Mouse (Mus musculus): ENCODE measurements at regions not wholly inside any gene's neighbourhood (a gene's known extent, or its start where the extent isn't known, plus 50 kb on each side); places are given as distances from the start of the nearest gene placed in this dataset.

GRCm38 (mm10) chr2:75510223-75510622, 148.8 kb upstream of the Hnrnpa3 start:
- intact Hi-C loops (cut with DNase I) = no loop called here
- DNase-seq (ENCODE audit: low spot score) = no peak

DNA sequence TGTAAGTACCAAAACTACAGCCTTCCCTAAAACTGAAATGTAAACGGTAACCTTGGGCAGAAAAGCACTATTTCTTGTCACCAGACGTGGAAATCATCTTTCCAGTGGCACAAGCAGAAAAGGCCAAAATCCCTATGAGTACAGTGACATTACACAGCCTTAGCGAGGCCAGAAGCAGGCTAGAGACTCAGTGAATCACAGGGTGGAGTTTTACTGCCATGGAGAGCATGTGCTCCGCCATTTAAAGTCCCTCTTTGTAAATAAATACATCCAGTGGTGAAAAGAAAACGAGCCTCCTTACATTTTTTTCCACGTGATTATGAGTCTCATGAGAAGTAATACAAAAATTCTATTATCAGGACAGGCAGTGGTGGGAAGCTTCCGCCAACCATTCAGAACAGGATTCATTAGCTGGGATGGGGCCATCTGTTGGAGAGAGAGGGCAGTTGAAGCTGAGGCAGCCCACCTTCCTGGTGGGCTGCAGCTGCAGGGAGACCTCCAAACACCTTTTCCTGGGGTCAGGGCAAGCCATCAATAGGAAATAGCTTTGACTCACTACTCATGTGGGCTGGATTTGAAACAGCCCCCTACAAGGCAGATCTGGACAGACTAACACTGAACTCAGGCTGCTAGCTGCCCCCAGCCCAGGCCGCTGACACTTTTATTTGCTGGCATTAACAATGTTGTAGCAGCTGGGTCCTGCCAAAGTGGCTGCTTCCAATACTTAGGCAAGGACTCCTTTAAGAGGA, 146.5 kb upstream of the Hnrnpa3 start:
- DNase-seq (ENCODE audit: low spot score) = no peak
- intact Hi-C loops (cut with DNase I) = no loop called here

GRCm38 (mm10) chr2:75514171-75514570, 144.9 kb upstream of the Hnrnpa3 start:
- DNase-seq (ENCODE audit: low spot score) = no peak
- intact Hi-C loops (cut with DNase I) = no loop called here

- intact Hi-C loops (cut with DNase I) = no loop called here
- DNase-seq (ENCODE audit: low spot score) = no peak
These were observed 142.8 kb upstream of the Hnrnpa3 start for GRCm38 (mm10) chr2:75516223-75516622.

GRCm38 (mm10) chr2:75517096-75517495, 142.0 kb upstream of the Hnrnpa3 start:
- intact Hi-C loops (cut with DNase I) = no loop called here
- no peak for DNase-seq (ENCODE audit: low spot score)

GRCm38 (mm10) chr2:75518607-75519006, 140.5 kb upstream of the Hnrnpa3 start:
- DNase-seq (ENCODE audit: low spot score) = no peak
- intact Hi-C loops (cut with DNase I) = no loop called here

DNA sequence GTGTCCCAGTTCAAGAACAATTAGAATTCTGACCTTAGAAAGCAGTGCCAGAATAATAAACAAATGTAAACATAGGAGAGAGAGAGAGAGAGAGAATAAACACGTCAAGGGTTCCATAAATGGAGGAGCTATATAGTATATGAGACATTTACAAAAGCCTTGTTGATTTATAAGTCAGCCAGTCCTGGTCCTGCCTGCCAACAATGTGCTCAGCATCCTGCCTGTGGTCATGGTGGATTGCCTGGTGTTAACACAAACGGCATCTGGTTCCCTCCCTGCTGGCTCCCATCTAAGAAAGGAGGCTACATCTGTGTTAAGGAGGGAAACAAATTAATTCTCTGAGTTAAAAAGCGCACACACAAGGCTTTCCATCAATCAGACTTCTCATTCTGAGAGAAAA, 133.5 kb upstream of the Hnrnpa3 start:
- intact Hi-C loops (cut with DNase I) = no loop called here
- no peak for DNase-seq (ENCODE audit: low spot score)

- intact Hi-C loops (cut with DNase I) = no loop called here
- DNase-seq (ENCODE audit: low spot score) = no peak
These were observed 130.4 kb upstream of the Hnrnpa3 start for GRCm38 (mm10) chr2:75528706-75529105.

GRCm38 (mm10) chr2:75538114-75538513, 120.9 kb upstream of the Hnrnpa3 start:
- intact Hi-C loops (cut with DNase I) = no loop called here

DNA sequence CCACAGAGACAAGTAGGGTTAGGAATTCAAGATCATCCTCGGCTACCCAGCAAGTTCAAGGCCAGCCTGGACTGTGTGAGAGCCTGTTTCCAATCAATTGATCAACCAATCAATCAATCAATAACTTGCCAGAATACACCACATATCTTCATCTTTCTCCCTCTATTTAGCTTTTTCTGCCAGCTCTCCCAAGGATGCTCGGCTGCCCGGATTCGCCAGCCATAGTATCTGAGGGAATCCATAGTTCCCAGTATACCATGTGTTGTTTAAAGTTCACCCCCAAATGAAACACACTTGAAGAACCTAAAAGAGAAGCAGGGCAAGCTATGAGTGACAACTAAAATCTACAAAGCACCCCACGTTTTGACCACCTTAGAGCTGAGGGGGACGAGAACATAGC, 119.3 kb upstream of the Hnrnpa3 start:
- DNase-seq (ENCODE audit: low spot score) = no peak
- intact Hi-C loops (cut with DNase I) = no loop called here

More at GRCm38 (mm10) chr2:75538114-75538513, 120.9 kb upstream of the Hnrnpa3 start:
- DNase-seq (ENCODE audit: low spot score) = no peak

DNA sequence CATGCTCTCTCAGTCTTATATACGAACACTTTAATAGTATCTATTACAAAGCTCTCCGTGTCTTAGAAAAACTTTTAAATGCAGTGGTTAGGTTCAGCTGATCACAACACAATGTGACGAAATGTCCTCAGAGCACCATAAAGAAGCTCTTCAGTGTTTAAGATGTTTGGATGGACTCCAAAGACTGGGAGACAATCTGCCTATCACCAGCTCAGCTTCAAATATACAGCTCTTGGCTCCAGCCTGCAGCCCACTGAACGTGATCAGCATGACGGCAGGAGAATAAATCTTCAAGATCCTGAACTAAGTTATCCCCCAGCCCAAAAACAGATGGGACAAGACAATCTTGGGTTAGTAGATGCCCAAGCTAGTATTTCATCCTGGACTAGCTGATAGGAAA, 116.7 kb upstream of the Hnrnpa3 start:
- DNase-seq (ENCODE audit: low spot score) = no peak
- intact Hi-C loops (cut with DNase I) = no loop called here

DNA sequence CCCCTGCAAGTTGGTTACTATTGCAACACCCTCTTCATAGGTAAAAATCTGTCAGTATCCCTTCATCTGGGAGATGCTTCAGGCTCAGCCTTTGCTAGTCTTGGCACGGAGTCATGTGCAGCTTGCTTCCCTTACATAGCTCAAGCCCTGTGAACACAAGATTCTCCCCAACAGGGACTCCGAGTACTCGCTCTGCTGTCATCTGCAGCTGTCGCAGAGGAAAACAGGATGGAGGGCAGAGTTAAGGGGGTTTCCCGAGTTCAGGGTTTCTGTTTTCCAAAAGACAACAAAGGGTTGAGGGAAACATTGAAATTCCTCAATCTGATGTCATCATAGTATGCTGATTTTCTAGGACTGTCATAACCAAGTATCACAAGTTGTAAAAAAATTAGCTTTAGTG, 116.3 kb upstream of the Hnrnpa3 start:
- DNase-seq (ENCODE audit: low spot score) = no peak
- intact Hi-C loops (cut with DNase I) = no loop called here

DNA sequence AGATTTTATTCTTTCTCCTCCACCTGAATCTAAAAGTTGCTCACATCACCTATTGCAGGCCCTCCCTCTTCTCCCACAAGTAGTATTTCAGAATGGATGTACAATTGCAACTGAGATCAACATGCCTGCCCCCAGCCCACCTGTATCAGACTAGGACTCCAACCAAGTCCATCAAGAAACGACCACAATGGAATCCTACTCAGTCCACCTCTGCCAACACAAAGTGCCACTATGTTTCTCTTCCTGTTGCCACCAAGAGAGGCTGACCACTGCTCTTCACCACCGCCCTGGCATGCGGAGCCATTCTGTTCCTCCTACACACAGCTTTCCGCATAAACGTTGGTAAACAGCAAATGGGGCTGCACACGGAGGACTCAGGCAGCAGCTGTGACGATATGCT, 113.1 kb upstream of the Hnrnpa3 start:
- no peak for DNase-seq (ENCODE audit: low spot score)
- intact Hi-C loops (cut with DNase I) = no loop called here

GRCm38 (mm10) chr2:75555676-75556075, 103.4 kb upstream of the Hnrnpa3 start:
- DNase-seq (ENCODE audit: low spot score) = no peak
- intact Hi-C loops (cut with DNase I) = no loop called here

GRCm38 (mm10) chr2:75556744-75557143, 102.3 kb upstream of the Hnrnpa3 start:
- intact Hi-C loops (cut with DNase I) = no loop called here
- DNase-seq (ENCODE audit: low spot score) = no peak

DNA sequence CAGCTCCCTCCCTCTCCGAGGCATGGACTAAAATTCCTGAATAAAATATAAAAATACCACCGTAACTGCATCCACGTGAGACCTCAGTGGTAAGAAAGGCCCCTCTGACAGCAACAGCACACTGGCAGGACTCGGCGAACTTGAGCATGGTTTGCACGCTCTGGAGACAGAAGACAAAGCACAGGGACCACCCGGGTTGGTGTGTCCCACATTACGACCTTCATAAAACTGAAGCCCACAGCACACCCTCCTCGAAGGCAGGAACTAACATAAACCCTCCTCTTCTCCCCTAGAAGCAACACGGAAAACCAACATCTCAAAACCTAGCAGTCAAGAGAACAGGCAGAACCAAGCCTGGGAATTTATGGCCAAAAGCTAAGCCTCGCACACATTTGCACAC, 101.7 kb upstream of the Hnrnpa3 start:
- DNase-seq (ENCODE audit: low spot score) = no peak
- intact Hi-C loops (cut with DNase I) = no loop called here

DNA sequence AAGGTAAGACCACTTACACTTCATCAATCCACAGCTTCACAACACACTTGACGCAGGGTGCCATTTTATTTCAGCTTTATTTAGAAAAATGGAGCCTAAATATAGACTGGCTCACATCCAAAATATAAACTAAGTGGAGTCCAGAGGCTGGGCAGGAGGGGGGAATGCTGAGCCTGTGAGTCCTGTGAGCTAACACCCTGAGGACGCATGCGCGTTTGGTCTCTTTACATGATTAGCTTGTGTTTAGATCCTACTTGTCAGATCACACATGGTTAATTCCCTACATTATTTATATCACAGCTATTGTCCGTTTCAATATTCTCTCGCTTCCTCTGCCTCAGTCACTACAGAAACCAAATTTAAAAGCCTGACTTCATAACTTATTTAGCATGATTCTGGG, 99.1 kb upstream of the Hnrnpa3 start:
- intact Hi-C loops (cut with DNase I) = no loop called here
- DNase-seq (ENCODE audit: low spot score) = no peak

DNA sequence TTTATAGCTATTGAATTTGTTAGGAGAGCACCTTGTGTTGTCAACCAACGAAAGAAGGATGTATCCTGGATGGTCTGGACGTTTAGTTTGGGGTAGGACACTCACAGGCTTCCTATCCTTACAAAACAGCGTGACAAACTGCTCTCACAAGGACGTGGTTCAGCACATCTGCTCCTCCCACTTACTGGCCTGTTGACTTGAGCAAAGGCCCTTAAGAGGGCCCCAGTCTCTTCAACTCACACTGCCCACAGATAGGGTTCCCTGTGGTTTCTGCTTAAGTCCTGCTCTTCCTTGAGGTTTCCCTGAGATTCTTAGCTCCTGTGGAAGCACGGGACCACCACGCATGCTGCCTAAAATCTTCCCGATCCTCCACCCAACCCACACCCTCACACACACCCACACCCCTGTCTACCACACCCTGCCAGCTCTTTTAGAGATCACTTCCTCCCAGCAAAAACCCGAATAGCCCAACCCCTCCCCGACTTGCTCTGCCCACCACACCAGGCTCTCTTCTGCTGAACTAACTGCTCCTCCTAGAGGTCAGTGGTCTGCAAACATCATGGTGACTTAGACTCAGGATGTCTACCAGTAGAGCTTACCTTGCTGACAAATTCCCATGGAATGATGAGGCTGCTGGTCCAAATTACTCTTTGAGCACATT, 95.7 kb upstream of the Hnrnpa3 start:
- no peak for DNase-seq (ENCODE audit: low spot score)
- intact Hi-C loops (cut with DNase I) = no loop called here

DNA sequence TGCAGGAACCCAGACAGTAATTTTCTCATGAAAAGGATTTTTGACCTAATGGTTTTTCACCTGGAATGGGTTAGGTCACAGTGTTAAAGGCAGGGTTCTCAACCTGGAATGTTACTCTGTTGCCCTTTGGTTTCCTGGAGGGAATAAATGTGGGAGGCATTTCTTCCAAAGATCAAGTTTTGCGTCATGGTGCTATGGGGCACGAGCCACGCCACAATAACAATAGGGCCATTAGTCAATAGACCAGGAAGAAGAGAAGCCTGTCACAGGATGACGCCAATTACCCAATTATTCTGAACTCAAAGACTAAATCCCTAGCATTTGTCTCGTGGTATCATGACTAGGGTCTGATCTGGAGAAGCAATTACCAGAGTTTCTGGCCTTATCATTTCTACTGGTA, 94.3 kb upstream of the Hnrnpa3 start:
- intact Hi-C loops (cut with DNase I) = no loop called here
- DNase-seq (ENCODE audit: low spot score) = no peak

GRCm38 (mm10) chr2:75567131-75567530, 91.9 kb upstream of the Hnrnpa3 start:
- intact Hi-C loops (cut with DNase I) = no loop called here
- DNase-seq (ENCODE audit: low spot score) = no peak

- intact Hi-C loops (cut with DNase I) = no loop called here
- DNase-seq (ENCODE audit: low spot score) = no peak
These were observed 89.3 kb upstream of the Hnrnpa3 start for GRCm38 (mm10) chr2:75569756-75570155.

DNA sequence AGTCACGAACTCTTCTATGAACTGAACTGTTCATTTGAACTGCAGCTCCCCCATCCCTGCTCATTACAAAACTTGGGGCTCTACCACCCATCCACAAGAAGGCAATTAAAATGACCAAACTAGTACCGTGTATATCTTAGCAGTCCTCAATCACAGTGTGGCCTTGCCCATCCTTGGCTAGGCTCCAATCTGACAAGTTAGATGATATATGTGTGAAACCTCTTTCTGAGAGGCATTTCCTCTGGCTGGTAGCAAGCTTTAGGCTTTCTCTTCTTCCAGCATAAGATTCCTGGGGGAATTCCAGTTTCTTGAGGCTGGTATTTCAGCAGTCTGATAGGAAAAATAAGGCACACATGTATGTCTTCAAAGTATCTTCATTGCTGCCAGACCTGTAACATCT, 88.8 kb upstream of the Hnrnpa3 start:
- DNase-seq (ENCODE audit: low spot score) = no peak
- intact Hi-C loops (cut with DNase I) = no loop called here

Data from heart, postnatal 25 days (tissue).